Mouse (Mus musculus) inflammation-experienced regulatory T-cells, adult 6 months (primary cell): ENCODE data around the gene Mbtd1. TPM values are rescaled to one million over a fixed set of nuclear protein-coding genes. Genes with fewer than 3 reads are reported as not detected.

Source experiments
- ATAC-seq: one replicate; pipeline ENCODE4 v1.8.0; 2017
- polyA plus RNA-seq, 3 experiments: library from polyadenylated mRNA; unstranded; fragments of 100-300 nt; shearing (Covaris generic); gene quantifications; one replicate each; pipeline ENCODE4 v1.2.1; 2017

Gene Mbtd1
- polyA plus RNA-seq, 3 experiments from 2014 or later, result 27.2 to 32.8 (median 32.5) TPM

DNA sequence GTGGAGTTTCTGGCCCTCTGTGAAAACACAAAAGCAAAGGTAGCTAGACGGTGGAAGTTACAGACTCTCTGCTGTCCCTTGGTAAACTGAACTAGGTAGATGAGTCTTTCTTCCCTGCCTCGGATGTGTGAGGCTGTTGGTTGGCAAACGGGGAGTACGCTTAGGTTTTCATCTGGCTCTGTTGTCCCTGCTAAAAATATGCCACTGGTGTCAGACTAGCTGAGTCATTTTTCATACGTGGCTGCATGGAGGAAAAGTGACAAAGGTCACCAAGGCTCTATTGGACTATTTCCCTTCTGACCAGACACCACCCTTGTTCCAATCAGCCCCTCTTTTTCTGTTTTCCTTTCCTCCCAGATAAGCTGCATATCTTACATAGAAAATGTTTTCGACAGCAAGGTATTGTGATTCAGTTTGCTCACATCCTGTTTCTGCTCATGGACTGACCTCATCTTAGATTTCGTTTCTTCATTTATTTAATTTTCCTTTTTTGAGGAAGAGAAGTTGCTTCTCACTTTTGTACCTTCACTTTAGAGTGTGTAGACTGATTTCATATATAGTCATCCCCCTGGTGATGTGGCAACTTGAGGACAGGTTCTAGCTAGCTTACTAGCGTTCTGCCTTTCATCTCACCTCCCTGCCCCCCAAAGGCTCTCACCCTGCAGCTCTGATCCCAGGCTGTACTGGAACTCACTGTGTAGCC is 102.1 kb downstream of the Mbtd1 start:
- no peak for ATAC-seq

GRCm38 (mm10) chr11:93988328-93989062 is 102.8 kb downstream of the Mbtd1 start:
- ATAC-seq, result no peak

- ATAC-seq, result no peak
These were observed 108.9 kb downstream of the Mbtd1 start for GRCm38 (mm10) chr11:93994531-93994930.

- ATAC-seq, result peak; percentile 75
These were observed 109.6 kb downstream of the Mbtd1 start for GRCm38 (mm10) chr11:93995111-93995719.

DNA sequence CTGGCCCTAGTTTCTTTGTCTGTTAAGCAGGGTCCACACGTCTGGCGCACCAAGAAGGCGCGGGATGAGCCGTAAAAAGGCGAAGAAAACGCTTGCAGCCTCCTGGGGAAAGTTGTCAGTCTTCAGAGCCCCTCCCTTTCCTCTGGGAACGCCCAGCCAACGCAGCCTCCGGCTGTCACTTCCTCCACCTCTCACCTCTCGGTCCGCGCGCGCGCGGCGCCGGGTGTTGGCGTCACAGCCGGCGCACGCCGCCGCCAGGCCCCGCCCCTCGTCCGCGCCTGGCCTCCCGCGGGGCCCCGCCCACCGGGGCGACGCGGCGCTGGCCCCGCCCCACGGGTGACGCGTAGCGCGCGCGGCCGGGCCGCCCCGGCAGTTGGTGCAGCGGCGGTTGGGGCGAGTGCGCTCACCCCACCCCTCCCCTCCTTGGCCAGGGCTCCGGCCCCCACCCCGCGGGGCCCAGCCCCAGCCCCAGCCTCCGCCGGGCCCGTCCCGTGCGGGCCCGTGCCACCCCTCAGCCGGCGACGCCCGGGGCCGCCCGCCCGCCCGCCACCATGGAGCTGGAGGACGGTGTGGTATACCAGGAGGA is 110.2 kb downstream of the Mbtd1 start, which contains the start of gene Spag9:
Gene Spag9, plus strand, starts transcription at position 372 of the 586 bp plus-strand sequence.
- peak; percentile 76 for ATAC-seq

Other genes with a start within 250 kb of the Mbtd1 start
- gene Utp18, start 86 bp upstream of the Mbtd1 start, polyA plus RNA-seq, result 10 to 100 TPM; 13.8 to 16.7 (median 14.3) TPM
- 100 to 1,000 TPM; 104 to 381 (median 133) TPM for gene Nme2, start 70.4 kb downstream of the Mbtd1 start, polyA plus RNA-seq
- 100 to 1,000 TPM in 2 of 3 experiments, 10 to 100 TPM in 1; 13.2 to 293 (median 291) TPM for gene Gm20390, start 82.4 kb downstream of the Mbtd1 start, polyA plus RNA-seq
- 100 to 1,000 TPM; 137 to 236 (median 173) TPM for gene Nme1, start 82.7 kb downstream of the Mbtd1 start, polyA plus RNA-seq
- gene Spag9, start 110.2 kb downstream of the Mbtd1 start, polyA plus RNA-seq, result 10 to 100 TPM; 18.6 to 21.4 (median 18.7) TPM